In the genomic region with DNA sequence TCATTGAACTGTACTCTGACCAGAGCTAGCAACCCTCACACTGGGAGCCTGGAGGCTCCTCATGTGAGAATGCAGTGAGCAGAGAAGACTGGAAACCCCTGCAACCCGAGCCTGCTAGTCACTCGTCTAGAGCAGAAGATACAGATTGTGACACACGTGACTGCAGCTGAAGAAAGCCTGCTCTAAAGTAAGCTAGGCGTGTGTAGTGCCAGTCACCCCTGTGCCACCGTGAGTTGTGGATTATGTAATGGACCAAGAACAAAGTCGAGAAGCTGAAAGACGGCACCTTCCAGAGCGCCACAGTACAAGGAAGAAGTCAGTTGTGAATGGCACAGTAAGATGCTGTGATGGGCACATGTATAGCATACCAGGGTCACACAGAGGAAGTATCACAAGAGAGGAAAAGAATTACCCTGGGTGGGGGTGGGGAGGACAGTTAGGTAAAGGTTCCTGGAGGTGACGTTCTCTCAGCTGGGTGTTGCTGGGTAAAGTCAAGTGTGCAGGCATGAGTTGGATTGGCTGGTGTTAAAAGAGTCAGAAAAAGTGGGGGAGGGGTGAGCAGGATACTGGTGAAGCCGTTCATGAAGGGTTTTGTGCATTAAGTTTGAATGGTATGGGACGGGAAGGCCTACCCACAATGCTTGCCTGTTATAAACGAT, we compare ENCODE assay signal across 16 mouse cellular contexts. TPM values are rescaled to one million over a fixed set of nuclear protein-coding genes. Genes with fewer than 3 reads are reported as not detected.
DNase-seq lines count a peak whose midpoint lies in the region; ATAC-seq and TF ChIP-seq lines count a peak whose summit lies in the region.
"Had no signal": no experiment of that assay in that cellular context is flagged by ENCODE, and none has a peak within 500 bp of the region (broad histone marks: within the 10 kb centered on the region; RNA-seq: fewer than 3 reads in every experiment).

No protein-coding gene starts in this region.

- peak; percentile 17; the same call in 1 of the 2 replicates for ATAC-seq in lung, postnatal 0 days
- ATAC-seq in neutrophil, adult 5-6 weeks (ENCODE audit: extremely low read depth, insufficient number of reproducible peaks, low FRiP score, poor library complexity, severe bottlenecking): peak; percentile 66

- 68% methylated on average over 12 of the region's 12 CpGs for WGBS in heart, embryonic 10.5 days
- WGBS in lung, postnatal 0 days: 71% methylated on average over 12 of the region's 12 CpGs
- 89% methylated on average over 12 of the region's 12 CpGs for WGBS in forebrain, embryonic 10.5 days

- no peak overlapping the region for H3K9ac ChIP-seq in lung, postnatal 0 days (replicated peaks; ENCODE audit: low read depth)
- H3K9ac ChIP-seq: embryonic facial prominence, embryonic 13.5 days; midbrain, embryonic 12.5 days had no signal

- no peaks in the 10 kb centered on the region for H3K27me3 ChIP-seq in heart, embryonic 10.5 days (ENCODE audit: insufficient read depth, poor library complexity, severe bottlenecking)
- no peaks in the 10 kb centered on the region for H3K27me3 ChIP-seq in lung, postnatal 0 days (replicated peaks; ENCODE audit: insufficient read depth, low read length)
- H3K27me3 ChIP-seq in forebrain, embryonic 10.5 days (ENCODE audit: poor library complexity, severe bottlenecking): no peaks in the 10 kb centered on the region
- H3K27me3 ChIP-seq: embryonic facial prominence, embryonic 13.5 days; midbrain, embryonic 12.5 days had no signal

- TF ChIP-seq CTCF in lung, postnatal 0 days (IDR thresholded peaks at IDR 0.05): no peak

- no peak for DNase-seq in heart, embryonic 10.5 days (ENCODE audit: low spot score)
- no peak for DNase-seq in heart, postnatal 14 days
- no peak for DNase-seq in lung, postnatal 0 days (ENCODE audit: low spot score)
- no peak for DNase-seq in lung, postnatal 10 days
- DNase-seq in thymus, postnatal 4 days: peak; percentile 46
- no peak for DNase-seq in forebrain, embryonic 10.5 days (ENCODE audit: extremely low spot score, low spot score)
- no peak for DNase-seq in frontal cortex, postnatal 36 days (ENCODE audit: low spot score in 2 of 2)
- DNase-seq: adrenal gland, postnatal 14 days; cerebellum, adult 18-20 months; gastrocnemius, postnatal 14 days; lung, postnatal 4 days had no signal

- peaks cover 35% of the 10 kb centered on the region for H3K4me1 ChIP-seq in heart, embryonic 10.5 days
- no peaks in the 10 kb centered on the region for H3K4me1 ChIP-seq in lung, postnatal 0 days (ENCODE audit: insufficient read depth, low read depth, low read length)
- peaks cover 28% of the 10 kb centered on the region for H3K4me1 ChIP-seq in forebrain, embryonic 10.5 days

- H3K27ac ChIP-seq in heart, embryonic 10.5 days: 0 out of 2 replicates have a peak overlapping the region, but pooled peaks have one; percentile 12
- no peak overlapping the region for H3K27ac ChIP-seq in lung, postnatal 0 days (ENCODE audit: low read length)
- H3K27ac ChIP-seq in forebrain, embryonic 10.5 days: no peak overlapping the region
- H3K27ac ChIP-seq: embryonic facial prominence, embryonic 13.5 days; limb, embryonic 10.5 days; midbrain, embryonic 12.5 days had no signal

- H3K4me3 ChIP-seq in heart, embryonic 10.5 days: no peak overlapping the region
- no peak overlapping the region for H3K4me3 ChIP-seq in lung, postnatal 0 days (ENCODE audit: low read depth, low read length)
- H3K4me3 ChIP-seq in forebrain, embryonic 10.5 days: no peak overlapping the region
- H3K4me3 ChIP-seq: embryonic facial prominence, embryonic 13.5 days; limb, embryonic 10.5 days; midbrain, embryonic 12.5 days; myocyte had no signal

- intact Hi-C loops in heart, postnatal 14 days (cut with DNase I): no loop called here

- no peak for TF ChIP-seq EP300 in lung, postnatal 0 days (IDR thresholded peaks at IDR 0.05)

- H3K36me3 ChIP-seq in heart, embryonic 10.5 days: no peaks in the 10 kb centered on the region
- H3K36me3 ChIP-seq in lung, postnatal 0 days (ENCODE audit: insufficient read depth, low read length): no peaks in the 10 kb centered on the region
- H3K36me3 ChIP-seq in forebrain, embryonic 10.5 days (replicated peaks): no peaks in the 10 kb centered on the region
- H3K36me3 ChIP-seq: embryonic facial prominence, embryonic 13.5 days; limb, embryonic 10.5 days; midbrain, embryonic 12.5 days had no signal

- H3K9me3 ChIP-seq in heart, embryonic 10.5 days: no peaks in the 10 kb centered on the region
- no peaks in the 10 kb centered on the region for H3K9me3 ChIP-seq in lung, postnatal 0 days (ENCODE audit: low read length)
- no peaks in the 10 kb centered on the region for H3K9me3 ChIP-seq in forebrain, embryonic 10.5 days
- H3K9me3 ChIP-seq: embryonic facial prominence, embryonic 13.5 days; limb, embryonic 10.5 days; midbrain, embryonic 12.5 days had no signal

- no peak overlapping the region for H3K4me2 ChIP-seq in lung, postnatal 0 days (replicated peaks; ENCODE audit: low read depth, low read length)
- H3K4me2 ChIP-seq: embryonic facial prominence, embryonic 13.5 days; midbrain, embryonic 12.5 days had no signal

RNA-seq across cellular contexts. Expression of a gene that starts 35.1 kb away (rescaled TPM):
- polyA plus RNA-seq in heart, embryonic 10.5 days (2016; fragmentation: Nextera tagmentation; extraction: Ambion mirVana): 5.2 and 6.8 TPM in 2 replicates
- total RNA-seq in heart, postnatal 14 days (2021): 1 to 10 TPM; 8.9 to 9.2 TPM
- polyA plus RNA-seq in lung, postnatal 0 days (2015; fragmentation: Nextera tagmentation; extraction: Ambion mirVana): 3.1 and 3.9 TPM in 2 replicates
- total RNA-seq in neutrophil, adult 5-6 weeks (2017): 585 and 610 TPM in 2 replicates
- polyA plus RNA-seq in forebrain, embryonic 10.5 days (2016; fragmentation: Nextera tagmentation; extraction: Ambion mirVana): 1.5 and 2.2 TPM in 2 replicates
